Mouse (Mus musculus): ENCODE measurements around the gene Tecpr2. TPM values are rescaled to one million over a fixed set of nuclear protein-coding genes. Genes with fewer than 3 reads are reported as not detected.

The Tecpr2 gene
- total RNA-seq, 2 experiments from 2014 or later: 2.4 to 2.9 TPM

DNA sequence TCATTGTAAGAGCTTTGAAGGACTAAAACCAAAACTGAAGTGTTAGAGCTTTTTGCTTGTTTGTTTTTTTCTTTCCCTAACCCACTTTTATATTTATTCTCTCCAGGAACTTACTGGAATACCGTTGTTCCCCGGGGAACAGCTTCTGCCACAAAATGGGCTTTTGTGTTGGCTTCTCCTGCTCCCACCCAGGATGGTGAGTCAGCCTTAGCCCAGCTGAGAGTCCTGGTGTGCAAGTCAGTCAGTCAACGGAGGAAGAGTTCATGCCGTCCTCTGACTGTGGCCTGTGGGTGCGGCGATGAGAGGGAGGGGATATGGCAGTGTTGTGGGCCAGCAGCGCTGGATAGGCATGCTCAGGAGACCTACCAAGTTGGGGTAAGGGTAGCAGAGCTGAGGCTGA lies 57.2 kb downstream of the Tecpr2 start:
- no peak for DNase-seq (ENCODE audit: low spot score)

DNA sequence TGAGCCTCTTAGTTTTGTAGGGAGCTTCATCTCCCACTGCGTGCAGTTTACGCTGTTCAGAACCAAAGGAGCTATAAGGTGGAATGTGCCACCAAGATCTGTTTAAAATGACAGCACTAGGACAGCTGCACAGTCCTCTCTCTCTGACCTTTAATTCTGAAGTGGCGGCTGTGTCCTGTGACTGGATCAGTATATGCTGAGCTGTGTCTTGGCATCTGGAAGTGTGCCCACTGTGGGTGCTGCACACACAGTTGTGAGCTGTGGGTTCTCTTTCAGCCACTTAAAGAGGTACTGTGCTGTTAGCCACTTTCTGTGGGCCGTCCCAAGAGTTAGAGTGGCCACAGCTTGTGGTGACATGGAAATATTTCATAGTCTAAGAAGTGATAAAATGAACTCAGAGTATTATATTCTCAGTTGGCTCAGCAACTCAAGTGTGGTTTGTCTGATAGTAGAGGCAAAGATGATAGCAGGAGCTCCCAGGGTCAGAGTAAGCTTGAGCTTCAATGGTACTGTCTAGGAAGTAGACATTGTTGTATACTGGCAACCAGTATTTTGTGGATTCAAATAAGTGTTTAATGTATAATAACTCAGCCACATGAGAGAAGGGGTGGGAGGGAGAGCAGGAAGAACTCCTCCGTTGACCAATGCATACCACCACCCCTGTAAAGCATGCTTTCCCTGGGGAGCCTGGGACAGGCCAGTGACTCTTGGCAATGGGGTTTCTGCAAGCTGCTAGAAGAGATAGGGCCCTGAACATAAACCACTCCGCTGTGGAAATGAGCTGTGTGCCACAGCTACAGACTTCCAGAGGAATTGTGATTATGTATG lies 59.2 kb downstream of the Tecpr2 start:
- peak; percentile 65 for DNase-seq (ENCODE audit: low spot score)

DNA sequence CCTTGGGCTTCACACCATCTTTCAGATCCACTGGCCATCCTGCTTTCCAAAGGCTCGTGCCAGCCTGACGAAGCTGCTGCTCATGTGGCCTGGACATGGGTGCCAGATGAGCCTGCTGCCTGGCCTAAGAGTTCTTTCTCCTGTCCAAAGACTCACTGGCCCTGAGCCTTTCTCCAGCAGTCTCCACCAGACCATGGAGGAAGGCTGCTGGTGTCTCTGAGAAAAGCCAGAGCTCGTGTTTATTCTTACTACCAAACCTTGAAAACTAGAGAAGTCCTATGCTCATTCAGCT lies 59.8 kb downstream of the Tecpr2 start:
- peak; percentile 74 for DNase-seq (ENCODE audit: low spot score)

DNA sequence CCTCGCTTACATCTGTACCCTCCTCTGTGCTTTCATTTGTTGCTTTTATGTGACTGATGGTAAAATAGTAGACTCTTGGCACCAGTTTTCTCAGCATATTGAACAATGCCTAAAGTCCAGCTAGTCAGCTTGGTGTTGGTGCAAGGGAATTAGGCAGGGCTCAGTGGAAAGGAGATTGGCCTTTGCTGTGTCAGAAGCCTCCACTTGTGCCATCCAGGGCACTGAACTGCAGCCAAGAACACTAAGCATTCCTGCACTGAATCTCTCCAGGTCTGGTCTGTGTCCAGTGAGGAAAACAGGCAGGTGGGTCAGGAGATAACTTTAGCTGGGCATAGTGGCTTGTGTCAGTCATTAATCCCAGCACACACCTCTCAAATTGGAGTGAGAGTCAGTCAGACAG lies 60.3 kb downstream of the Tecpr2 start:
- peak; percentile 70 for DNase-seq (ENCODE audit: low spot score)

DNA sequence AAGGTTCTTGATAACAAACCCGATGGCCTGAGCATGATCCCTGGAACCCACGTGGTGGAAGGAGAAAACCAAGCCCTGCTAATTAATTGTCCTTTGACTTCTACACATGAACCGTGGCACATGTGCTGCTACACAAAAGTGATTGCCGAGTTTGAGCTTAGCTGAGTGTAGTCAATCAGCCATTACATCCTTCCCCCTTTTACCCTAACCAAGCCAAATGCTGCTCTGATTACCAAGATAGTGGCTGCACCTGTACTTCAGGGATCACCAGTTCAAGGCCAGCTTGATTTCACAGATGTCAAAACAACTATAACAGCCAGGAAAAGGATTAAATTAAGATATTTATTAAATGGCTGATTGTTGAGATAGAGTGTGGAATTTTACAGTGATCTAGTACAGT lies 61.1 kb downstream of the Tecpr2 start:
- DNase-seq (ENCODE audit: low spot score): no peak

DNA sequence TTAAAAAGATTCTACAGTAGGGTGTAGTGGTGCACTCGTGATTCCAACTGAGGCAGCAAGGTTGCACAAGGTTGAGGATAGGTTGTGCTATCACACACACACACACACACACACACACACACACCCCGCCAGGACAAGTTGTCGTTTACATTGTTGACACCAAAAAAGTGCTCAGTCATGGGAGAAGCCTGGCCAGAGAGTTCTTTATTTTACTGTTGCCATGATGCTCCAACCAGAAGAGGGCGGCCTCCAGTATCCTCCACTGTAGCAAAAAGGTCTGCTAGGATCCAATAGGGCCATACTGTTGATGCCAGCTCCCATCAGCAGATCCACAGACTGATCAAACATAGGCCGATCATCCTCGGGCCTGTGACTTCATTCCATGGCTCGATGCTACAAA lies 62.2 kb downstream of the Tecpr2 start:
- no peak for DNase-seq (ENCODE audit: low spot score)

DNA sequence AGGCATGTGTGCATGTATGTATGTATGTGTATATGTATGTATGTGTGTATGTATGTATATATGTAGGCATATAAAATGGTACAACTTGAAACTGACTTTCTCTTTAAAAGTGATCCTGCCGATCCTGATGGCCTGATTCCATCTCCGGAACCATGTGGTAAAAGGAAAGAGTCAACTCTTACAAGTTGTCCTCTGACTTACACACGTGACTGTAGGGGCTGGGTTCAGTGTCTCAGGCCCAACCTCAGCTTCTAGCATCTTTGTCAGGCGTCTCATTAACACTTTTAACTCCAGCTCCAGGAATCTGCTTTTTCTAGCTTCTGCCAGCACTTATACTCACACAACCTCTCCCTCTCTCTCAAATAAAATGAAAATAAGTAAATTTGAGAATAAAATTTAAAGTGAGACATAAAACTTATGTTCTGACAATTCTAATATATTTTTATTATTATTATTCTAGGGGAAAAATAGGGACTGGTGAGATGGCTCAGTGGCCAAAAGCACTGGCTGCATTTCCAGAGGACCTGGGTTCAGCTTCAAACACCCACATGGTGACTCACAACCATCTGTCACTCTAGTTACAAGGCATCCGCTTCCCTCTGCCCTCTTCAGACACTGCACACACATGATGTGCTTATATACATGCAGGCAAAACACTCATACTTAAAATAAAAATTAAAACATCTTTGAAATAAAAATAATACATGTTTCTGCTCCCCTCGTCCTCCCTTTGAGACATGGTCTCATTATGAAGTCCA lies 63.7 kb downstream of the Tecpr2 start:
- no peak for DNase-seq (ENCODE audit: low spot score)

DNA sequence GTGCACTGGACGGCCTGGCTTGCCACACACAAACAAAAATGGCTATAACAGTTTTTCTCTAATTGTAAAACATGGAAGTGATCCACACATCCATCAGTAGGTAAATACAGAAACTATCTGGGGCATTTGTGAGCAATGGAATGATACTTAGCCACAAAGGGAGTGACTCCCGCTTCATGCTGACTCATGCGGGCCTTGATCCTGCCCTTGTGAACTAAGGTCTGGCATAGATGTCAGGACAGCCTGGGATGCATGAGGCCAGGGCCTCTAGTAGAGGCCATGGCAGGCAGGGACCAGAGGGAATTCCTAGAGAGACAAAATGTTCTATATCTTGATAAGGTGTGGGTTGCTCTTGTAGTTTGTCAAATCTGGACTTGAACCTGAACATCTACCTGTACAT lies 64.4 kb downstream of the Tecpr2 start:
- DNase-seq (ENCODE audit: low spot score): no peak

DNA sequence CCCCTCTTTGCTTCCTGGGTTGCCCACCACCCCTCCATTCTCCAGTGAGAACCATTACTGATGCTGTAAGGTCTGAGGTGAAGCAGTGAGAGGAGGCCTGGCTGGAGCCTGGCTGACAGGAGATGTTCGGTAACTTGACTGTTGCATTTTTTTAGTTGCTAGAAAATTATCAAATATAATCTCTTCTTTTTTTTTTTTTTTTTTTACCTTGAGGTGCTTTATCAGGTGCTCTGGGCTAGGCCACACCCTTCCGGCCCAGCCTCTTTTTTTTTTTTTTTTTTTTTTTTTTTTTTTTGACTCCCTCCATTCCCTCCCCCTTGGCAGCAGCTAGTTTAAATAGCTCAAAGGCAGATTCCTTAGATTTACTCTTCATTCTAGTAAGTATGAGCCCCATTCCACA lies 64.8 kb downstream of the Tecpr2 start:
- DNase-seq (ENCODE audit: low spot score): no peak

DNA sequence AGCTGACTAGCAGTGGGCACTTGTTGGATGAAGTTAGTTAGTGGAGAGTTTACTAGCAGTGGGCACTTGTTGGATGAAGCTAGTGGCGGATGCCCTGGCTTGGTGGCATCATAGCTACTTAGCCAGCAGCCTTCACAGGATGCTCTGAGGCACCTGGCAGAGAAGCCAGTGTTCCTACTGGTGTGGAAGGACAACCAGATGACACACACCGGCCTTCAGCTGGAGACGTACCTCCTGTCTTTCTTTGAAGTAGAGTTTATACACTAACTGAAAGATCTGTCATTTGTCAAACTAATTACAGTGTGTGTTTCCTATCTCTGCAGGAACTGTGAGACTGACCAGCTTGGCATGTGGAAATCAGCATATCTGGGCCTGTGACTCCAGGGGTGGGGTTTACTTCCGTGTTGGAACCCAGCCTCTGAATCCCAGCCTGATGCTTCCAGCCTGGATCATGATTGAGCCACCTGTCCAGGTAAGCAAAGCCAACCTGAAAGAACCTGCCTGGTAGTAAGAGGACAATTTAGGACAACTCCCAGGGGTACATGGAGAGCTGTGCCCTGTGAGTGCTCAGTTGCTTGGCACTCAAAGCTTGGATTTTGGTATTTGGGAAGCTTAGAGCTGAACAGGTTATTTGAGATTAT lies 65.4 kb downstream of the Tecpr2 start:
- no peak for DNase-seq (ENCODE audit: low spot score)

DNA sequence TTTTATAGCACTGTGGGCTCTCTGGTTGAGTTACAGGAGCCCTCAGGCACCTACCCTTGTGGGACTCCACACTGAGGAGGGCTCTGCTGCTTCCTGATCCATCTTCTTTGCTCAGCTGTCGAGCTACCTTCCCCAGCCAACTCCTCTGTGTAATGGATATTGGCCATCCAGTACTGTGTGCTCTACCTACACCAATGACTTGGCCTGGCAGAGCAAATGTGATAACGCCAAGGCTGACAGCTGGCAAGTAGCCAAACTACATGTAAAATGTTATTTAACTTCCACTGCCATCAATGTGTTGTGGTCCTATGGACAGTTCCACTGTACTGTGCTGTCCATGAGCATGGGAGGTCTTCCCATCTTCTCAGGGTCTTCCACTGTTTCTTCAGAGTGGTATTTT lies 72.9 kb downstream of the Tecpr2 start:
- no peak for DNase-seq (ENCODE audit: low spot score)

DNA sequence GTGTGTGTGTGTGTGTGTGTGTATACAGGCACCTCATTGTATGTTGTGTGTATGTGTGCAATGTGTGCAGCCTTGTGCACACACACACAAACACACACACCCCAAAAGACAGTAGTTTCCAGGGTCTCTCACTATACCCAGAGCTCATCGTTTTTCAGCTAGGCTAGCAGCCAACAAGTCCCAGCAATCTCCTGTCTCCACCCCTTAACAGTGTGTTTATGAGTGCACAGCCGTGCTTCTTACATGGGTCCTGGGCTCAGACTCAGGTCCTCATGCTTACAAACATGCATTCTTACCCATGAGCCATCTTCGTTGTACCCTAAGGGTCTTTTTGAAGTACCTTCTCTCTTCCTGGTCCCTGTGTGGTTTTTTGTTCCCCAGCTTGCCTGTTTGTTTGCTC lies 76.4 kb downstream of the Tecpr2 start:
- DNase-seq (ENCODE audit: low spot score): no peak

DNA sequence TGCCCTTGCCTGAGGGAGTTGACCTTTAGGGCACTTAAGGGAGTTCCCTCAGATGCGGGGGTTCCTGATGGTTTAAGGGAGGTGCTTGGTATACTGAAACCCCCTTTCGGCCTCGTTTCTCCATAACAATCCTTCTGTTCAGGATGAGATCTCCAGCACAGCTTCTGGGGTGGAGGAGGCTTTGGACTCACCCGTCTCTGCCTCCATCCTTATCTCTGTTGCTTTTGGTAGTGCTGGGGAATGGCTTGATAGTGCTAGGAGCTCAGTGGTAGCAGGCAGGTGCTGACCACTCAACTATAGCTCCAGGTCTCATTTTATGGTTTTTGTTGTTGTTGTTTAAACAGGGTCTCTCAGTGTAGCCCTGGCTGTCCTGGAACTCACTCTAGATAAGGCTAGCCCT lies 77.0 kb downstream of the Tecpr2 start:
- DNase-seq (ENCODE audit: low spot score): no peak

DNA sequence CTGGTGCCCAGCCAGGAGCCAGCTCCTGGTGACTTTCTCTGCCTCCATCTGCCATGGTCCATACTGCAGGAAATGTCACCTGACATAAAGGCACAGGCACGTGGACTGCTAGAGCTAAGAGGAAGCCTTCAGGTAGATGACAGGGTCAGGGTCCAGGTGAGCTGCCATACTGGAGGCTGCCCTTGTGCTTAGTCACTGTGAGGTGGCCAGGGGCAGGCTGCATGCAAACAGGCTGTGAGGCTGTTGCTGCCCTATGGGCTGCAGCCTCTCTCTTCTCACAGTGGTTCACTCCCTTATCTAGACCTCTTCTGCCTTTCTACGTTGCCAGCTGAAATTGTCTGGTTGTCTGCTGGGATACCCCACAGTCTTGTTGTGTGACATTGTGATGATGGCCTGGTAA lies 78.1 kb downstream of the Tecpr2 start:
- no peak for DNase-seq (ENCODE audit: low spot score)

DNA sequence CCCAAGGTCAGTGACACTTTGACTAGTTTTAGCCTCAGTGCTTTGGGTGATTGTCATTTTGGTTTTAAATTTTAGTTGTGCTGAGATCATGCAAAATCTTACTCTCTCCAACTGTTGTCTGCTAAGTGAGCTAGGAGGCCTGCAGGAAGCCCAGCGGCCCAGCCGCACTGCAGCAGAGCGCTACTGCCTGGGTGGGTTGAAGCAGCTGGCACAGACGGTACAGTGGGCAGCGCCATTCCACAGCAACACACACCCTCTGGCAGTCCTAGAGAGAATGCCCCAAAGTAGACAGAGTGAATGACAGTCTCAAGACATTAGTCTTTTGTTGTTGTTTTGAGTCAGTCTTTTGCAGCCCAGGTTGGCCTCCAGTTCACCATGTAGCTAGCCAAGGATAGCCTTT lies 81.3 kb downstream of the Tecpr2 start:
- DNase-seq (ENCODE audit: low spot score): no peak

DNA sequence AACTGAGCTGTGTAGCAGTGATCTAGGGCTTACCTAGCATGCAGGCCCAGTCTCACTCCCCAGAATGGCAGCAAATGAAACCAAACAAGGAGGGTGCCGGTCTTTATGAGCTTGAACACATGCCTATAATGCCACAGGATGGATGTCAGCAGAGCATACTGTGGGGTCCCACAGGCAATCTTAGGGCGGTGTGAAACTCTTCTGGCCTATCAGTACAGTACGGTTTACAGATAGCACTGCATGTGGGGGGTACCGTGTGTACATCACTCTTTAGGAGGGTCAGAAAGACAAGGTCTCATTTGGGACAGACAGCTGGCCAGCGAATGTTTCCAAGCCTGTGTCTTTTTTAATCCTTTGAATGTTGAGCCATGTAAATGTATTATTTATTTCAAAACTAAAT lies 82.9 kb downstream of the Tecpr2 start:
- no peak for DNase-seq (ENCODE audit: low spot score)

DNA sequence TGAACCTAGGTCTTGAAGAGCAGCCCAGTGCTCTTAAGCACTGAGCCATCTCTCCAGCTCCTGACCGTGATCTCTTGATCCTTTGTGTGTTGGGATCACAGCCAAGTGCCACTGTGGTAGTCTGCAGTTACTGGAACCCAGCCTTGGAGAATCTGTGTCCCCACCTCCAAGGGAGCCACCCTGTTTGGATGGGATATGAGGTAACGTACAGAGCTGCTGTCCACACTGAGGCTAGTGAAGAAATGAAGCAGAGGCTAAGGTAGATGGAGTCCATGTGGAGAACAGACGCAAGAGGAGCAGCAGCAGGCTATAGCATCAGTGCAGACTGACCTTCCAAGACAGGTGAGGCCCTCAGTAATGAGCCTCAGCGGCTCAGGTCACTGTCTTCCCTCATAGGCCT lies 84.8 kb downstream of the Tecpr2 start:
- DNase-seq (ENCODE audit: low spot score): no peak

DNA sequence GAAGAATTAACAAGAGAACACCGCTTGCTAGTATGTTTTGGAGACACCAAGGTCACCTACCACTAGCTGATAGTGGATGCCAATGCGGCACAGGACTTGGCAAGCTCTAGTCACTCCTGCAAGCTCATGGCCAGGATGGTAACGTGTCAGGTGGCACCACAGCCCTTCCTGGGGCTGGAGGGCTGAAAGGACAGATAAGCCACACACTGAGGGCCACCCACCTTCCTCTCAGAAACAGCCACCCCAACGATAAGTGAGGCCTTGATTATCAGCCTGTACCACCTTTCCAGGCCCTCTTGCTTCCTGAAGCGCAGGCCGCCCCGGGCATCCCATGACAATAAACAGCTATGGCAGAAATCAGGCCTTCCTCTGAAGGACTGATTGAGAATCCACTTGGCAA lies 85.2 kb downstream of the Tecpr2 start:
- no peak for DNase-seq (ENCODE audit: low spot score)

DNA sequence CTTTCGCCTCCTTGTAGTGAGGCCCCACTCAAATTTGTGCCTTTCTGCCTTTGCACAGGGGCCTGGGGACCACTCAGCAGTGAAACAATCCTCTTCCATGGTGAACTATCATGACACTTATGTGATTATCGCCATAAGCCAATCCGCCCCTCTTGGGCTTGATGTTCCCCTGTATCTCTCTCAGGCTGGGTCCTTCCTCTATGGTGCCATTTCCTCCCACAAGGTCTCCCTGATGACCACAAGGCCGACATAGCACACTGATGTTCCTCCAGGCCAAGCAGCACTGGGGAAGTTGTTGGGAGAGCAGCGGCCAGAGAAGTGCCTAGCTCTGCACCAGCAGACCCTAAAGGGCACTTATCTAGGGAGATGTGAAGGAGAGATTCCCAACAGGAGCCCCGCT lies 85.7 kb downstream of the Tecpr2 start:
- no peak for DNase-seq (ENCODE audit: low spot score)

DNA sequence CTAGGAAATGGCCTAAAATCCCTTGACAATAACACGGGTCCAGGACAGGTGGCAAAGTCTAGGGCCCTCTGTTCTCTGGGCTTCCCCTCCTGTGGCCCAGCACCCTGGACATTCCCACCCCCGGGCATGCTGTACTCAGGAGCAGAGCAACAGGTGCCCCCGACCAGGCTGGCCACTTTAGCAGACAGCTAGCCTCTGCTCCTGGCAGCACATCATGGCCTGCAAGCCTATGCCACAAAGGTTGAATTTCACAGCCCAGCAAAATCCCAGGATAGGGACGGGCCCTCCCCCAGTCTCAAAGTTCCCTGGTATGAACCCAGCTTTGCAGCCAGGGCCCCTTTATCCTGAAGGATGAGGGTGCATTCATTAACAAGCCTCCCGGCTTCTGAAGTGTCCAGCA lies 86.3 kb downstream of the Tecpr2 start:
- peak; percentile 85 for DNase-seq (ENCODE audit: low spot score)

DNA sequence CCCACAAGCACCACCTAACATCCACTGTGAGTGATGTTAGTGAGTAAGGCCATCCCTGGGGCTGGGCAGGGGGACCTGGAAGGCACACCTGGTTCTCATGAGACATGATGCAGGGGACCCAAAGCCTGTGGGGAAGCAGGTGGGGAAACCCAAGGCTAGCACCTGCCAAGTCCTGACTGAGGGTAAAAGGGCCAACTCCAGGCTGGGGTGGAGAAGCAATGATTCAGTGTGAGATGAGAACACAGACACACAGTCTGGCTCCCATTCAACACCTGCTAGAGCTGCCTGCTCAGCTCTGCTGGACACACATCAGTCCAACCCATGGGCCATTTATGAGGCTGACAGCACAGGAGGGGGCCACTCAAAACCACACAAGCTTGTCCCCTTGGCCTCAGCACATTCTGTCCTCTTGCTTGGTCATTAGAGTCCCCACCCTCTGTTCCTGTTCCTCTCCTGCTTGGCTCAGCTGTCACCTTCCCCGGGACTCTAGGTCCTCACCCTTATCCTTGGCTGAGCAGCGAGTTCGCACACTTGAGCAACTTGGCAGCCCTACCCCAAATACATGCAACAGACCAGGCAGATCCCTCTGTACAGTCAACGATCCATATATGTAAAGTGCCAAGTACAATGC lies 86.9 kb downstream of the Tecpr2 start:
- DNase-seq (ENCODE audit: low spot score): peak; percentile 87

DNA sequence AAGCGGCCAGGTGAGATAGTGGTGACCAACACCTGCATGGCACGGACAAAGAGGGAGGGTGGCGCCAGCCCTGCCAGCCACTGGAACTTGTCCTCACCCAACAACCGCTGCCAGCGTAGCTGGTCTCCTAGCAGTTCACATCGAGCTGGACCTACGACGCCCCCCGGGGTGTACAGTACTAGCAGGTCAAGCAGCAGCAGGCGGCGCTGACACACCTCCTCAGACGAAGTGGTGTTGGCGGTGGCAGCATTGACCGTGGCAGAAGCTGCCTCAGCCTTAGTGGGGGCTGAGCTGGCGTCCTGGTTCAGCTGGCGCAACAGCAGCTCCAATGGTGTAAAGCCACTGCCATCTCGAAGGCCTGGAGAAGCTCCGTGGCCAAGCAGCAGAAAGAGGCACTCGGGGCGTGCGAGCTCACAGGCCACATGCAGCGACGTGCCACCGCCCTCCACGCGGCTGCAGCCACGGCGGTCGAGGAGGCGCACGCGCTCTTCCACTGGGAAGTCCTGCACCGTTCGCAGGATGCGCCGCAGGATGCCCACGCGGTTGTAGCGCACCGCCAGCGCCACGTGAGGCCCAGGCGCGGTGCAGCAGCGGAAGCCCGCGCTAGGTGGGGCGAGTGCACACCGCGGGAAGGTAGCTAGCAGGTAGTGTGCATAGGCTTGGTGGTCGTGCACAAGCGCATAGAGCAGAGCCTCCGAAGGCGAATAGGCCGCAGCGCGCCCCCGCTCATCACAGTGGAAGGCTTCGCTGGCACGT lies 87.7 kb downstream of the Tecpr2 start:
- no peak for DNase-seq (ENCODE audit: low spot score)

Measured in gastrocnemius, adult 18-20 months (tissue).